ENCODE assay signal across 18 mouse cellular contexts in genomic region chr6:133420929-133421328, GRCm38 (mm10).
"Had no signal": no experiment of that assay in that cellular context is flagged by ENCODE, and none has a peak within 500 bp of the region (broad histone marks: within the 10 kb centered on the region; RNA-seq: fewer than 3 reads in every experiment).

No protein-coding gene starts in this region.

- H3K36me3 ChIP-seq: midbrain, embryonic 10.5 days; midbrain, embryonic 12.5 days; neural tube, embryonic 13.5 days; neural tube, embryonic 15.5 days had no signal

- H3K4me3 ChIP-seq: midbrain, embryonic 10.5 days; midbrain, embryonic 12.5 days; myocyte; neural tube, embryonic 13.5 days; neural tube, embryonic 15.5 days had no signal

- H3K27ac ChIP-seq: midbrain, embryonic 10.5 days; midbrain, embryonic 12.5 days; neural tube, embryonic 13.5 days; neural tube, embryonic 15.5 days had no signal

- DNase-seq: lung, adult 18-20 months; lung, embryonic 14.5 days; lung, postnatal 10 days; lung, postnatal 4 days; midbrain, embryonic 14.5 days; retina, postnatal 1 day; right cerebral cortex, adult 18-20 months; right cerebral cortex, postnatal 25 days; right cerebral cortex, postnatal 4 days; spleen, adult 18-20 months; thymus, adult 18-20 months; thymus, postnatal 25 days; thymus, postnatal 4 days had no signal

- H3K27me3 ChIP-seq: midbrain, embryonic 12.5 days; neural tube, embryonic 13.5 days; neural tube, embryonic 15.5 days had no signal

- H3K9ac ChIP-seq: lung, embryonic 14.5 days; midbrain, embryonic 12.5 days; neural tube, embryonic 13.5 days; neural tube, embryonic 15.5 days had no signal

- H3K4me1 ChIP-seq: midbrain, embryonic 10.5 days; midbrain, embryonic 12.5 days; neural tube, embryonic 13.5 days; neural tube, embryonic 15.5 days had no signal
